Mouse (Mus musculus): ENCODE data around the gene Hif3a.
A peak's percentile ranks its signal among the peaks of the same experiment; 100 is the strongest.

The Hif3a gene

DNA sequence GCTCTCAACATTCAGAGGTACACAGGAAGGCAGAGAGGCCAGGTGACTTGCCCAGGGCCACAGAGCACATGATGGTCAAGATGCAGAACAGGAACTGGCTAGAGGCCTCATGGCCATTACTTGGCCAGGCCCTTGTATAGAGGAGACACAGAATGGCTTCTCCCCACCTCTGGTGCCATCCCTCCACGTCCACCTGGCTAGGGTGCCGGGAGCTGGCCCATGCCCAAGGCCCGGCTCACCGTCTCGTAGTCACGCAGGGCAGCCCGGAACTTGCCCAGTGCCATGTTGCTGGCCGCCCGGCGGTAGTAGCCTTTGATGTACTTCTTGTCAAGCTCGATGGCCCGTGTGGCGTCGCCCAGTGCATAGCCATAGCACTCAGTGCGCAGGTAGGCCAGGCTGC lies 40.1 kb downstream of the Hif3a start:
- no peak for DNase-seq

DNA sequence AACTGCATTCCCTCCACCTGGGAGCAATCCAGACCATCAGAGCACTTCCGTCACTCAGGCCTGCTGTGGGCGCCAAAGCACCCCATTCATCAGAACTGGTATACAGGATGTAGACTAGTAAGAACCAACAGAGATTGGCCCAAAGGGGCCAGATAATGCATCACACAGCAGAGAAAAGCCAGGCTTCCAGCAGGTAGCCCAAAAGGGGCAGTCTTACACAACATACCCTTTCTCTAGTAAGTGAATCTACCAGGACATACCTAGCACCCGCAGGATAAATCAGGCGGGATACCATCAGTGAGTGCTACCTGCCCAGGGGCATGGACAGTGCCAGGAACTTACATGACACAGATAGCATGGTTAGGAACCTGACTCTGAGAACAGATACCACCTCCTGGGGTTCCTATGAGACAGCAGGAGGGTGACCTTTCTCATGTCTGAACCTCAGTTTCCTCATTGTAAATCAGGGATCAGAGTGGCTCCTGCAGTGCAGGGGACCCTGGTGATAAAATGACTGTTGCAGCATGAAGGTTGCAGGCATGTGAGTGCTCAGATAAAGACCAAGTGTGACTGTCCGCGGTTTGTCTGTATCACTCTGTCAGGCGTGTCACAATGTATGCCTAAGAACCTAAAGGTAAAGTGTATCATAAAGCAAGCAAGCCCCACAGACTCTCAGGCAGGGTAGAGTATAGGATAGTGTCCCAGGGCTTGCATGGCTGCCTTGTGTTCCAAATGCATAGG lies 42.6 kb downstream of the Hif3a start:
- DNase-seq, result no peak

- no peak for DNase-seq
Observed at GRCm38 (mm10) chr7:17017921-17018320, 44.3 kb downstream of the Hif3a start.

DNA sequence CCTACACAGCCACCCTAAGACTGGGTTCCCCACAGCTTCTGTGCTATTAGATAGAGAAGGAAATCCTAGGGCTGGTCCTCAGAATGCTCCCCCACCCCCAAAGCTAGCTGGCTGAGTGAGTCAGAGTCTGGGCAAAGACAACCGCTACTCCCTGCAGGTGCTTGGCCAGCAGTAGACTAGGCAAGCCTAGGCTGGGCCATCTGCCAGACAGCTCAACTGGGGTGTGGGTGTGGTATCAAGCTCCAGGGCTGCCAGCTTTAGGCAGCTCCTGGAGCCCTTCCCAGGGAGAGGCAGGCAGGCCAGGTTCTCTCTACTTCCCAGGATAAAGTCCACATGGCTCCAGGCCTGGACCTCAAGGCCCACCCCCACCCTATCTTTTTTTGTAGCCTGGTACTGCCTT lies 45.2 kb downstream of the Hif3a start:
- DNase-seq, result peak; percentile 81

- no peak for DNase-seq
Observed at GRCm38 (mm10) chr7:17015381-17015780, 46.8 kb downstream of the Hif3a start.

DNA sequence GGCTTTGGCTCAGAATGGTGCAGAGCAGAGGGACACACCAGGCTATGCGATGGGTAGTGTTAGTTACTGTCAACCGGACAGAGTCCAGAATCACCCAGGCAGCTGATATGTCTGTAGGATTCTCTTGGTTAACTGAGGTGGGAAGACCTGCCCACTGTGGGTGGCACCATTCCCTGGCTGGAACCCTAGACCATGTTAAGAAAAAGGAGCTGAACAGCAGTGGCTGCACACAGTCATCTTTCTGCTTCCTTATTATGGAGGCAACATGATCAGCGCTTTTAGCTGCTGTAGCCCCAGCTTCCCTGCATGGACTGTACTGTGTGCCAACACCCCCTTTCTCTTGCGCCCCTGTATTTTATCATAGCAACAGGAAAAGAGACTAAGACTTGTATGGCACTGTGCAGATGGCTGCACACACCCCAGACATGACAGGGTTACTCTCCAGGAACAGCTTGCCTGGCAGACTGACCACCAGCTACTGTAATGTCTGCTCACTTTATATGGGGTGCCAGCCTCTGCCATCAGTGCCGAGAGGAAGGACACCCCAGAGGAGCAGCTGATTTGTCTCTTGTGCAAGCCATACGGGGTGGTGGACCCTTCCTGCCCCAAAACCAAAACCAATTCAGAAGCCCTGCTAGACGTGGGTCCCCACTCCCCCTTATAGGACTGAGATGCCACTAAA lies 50.2 kb downstream of the Hif3a start:
- no peak for DNase-seq

- no peak for DNase-seq
Observed at GRCm38 (mm10) chr7:17010010-17010347, 52.2 kb downstream of the Hif3a start.

DNA sequence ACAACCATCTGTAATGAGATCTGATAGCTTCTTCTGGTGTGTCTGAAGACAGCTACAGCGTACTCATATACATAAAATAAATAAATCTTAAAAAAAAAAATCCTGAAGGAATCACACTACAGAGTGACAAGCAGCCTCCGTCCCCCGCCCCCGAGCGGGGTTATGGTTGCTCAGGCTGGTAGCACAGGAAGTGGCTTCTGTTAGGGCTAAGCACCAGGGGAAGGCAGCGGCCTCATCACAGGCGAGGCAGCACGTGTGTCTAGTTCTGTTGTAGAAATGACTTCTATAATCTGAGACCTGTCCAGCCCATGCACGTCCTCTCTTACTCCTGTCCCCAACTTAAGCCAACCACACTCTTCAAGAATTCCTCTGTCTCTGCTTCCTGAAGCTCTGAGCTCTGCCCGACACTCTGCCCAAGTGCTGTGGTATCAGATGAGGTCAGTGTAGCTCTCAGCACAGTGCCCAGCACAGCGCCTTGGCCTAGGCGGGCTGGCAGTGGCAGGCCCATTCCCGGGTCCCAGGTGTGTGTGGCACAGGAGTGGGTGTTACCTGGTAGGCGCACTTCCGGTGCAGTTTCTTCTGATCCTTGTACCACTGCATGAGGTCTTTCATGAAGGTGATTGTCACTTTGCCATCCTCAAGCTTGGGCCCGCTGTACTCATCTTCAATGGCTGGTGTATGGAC lies 52.8 kb downstream of the Hif3a start:
- no peak for DNase-seq

DNA sequence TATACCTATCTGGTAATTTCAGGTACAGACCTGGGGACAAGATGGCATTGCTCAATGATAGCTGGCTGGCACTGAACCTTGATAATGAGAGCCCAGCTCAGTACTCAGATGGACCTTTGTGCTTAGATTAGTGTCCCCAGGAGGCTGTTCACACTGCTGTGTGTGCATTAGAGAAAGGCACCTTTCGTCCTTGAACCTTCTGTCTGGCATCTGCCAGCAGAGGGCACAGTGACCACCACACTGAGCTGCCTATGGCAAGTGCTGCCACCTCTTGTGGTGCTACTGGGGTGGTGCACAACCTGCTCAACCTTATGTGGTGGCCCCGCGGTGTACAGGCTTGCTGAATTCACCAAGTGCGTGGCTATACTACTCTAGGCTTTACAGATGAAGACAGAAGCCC lies 54.9 kb downstream of the Hif3a start:
- no peak for DNase-seq

GRCm38 (mm10) chr7:17004716-17005115 lies 57.5 kb downstream of the Hif3a start:
- DNase-seq, result no peak

DNA sequence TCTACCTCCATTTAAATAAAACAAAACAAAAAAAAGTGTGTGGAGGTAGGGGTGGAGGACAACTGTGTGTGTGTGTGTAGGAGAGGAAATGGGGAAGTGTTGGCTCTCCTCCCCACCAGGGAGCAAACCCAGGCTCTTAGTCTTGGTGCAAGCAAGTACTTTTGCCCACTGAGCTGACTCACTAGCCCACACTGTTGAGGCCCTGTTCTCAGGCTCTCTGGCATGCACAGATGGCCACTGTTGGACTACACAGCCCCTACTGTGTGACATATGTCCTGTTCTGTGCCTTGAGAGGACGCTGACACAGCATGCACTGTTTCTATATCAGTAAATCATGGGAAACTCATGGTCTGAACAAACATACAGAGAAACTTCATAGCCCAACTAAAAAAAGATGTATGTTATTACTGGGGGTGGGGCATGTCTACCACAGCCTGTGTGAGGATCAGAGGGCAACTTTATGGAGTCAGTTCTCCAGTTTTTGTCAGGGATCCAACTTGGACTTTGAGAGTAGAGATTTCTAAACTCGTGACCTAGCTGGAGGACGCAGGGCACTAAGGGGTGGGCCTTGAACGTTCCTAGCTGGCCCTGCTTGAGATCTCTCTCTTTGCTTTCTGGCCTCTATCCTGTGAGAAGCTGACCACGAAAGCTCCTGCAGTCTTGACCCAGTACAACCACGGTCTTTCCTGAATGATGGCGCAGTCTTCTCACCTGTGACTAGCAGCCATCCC lies 58.8 kb downstream of the Hif3a start:
- no peak for DNase-seq

DNA sequence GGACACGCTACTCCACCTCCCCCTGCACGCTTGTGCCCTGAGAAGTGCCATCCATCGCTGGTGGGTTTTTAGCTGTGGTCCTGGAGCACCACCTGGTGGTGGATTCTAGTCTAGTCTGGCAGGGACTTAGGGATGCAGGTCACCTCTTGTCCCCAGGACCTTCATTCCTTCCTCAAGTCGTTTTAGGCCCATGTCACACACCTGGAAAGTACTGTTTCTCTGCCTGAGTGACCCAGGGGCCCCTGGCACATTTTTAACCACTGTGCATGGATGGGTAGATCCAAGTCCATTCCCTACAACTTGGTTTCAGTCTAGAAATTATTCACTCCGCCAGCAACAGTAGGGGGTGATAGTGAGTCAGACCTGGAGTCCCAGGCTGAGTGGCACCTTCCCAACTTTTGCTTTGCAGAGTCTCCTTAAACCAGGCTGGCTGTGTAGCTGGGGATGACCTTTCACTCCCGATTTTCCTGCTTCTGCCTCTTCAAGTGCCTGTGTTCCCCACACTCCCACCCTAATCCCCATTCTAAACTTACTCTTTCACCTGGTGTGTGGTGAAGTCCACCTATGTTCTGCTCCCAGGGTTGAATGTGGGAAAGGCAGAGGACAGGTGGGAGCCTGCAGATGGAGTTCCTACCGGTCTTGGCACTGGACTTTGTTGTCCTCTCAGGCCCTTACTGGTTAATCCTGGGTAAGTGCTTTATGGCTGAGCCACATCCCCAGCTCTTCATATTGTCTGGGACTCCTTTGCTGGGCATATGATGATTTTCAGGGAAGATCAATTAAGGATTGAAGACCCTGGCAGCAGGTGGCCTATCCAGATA lies 59.6 kb downstream of the Hif3a start:
- DNase-seq, result peak; percentile 89

DNA sequence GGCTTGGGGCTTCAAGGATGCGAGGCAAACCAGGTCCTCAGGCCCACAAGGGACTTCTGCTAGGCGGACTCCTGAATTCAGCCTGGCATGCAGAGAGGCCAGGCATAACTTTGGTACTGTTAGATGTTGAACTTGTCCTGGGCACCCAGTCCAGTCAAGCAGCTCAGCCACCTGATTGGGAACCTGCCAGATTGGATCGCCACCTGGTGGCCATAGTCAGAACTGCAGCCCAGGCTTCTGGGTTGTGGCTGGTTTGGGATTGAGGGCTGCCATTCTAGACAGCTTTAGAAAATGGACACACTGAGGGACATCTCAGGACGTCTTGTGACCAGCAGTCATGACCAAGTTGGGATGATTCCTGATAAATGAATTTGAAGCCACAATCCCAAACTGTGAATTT lies 62.6 kb downstream of the Hif3a start:
- peak; percentile 89 for DNase-seq

- no peak for DNase-seq
Observed at GRCm38 (mm10) chr7:16999233-16999632, 63.0 kb downstream of the Hif3a start.

DNA sequence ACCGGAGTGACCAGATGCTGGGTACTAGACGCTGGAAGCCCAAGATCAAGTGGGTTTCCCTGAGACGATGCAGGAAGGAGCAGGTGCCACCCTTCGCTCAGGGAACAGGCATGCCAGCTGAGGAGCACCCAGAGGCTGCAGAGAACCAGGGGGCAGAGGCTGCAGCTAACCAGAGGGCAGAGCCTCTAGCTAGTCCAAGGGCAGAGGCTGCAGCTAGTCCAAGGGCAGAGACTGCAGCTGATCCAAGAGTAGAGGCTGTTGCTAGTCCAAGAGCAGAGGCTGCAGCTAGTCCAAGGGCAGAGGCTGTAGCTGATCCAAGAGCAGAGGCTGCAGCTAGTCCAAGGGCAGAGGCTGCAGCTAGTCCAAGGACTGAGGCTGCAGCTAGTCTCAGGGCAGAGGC lies 66.9 kb downstream of the Hif3a start:
- DNase-seq, result no peak

GRCm38 (mm10) chr7:16994400-16994799 lies 67.8 kb downstream of the Hif3a start:
- DNase-seq, result no peak

DNA sequence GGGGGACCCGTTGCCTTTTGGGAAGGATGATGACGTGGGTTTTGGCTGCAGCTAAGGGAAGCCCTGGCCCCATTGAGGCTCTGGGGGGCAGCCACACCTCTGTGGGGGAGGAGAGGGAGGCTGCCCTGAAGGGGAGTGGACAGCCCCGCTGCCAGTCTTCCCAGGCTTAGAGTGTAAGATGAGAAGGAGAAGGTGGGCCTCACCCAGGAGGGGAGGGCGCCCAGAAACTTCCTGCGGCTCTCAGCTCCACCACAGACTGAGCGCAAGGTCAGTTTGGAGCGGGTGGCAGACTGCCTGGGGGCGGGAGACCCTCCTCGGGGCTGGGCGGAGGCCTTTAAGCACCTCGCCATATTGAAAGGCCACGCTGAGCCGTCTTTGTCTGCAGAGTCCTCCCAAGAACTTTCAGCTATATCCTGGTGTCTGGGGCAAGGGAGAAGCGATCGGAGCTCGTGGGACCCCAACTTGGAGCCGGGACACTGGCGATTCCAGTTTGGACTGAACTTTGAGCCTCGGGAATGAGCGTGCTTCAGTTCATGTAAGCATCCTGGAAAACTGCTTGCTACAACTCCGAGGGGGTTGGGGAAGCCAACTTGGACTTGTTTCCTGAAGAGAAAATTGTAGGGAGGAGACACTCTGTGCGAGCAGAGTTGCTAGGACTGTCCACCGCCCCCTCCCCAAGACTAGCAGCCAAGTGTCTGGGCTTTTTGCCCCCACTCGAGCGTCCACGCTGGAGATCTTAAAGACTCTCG lies 68.4 kb downstream of the Hif3a start:
- DNase-seq, result peak; percentile 40

DNA sequence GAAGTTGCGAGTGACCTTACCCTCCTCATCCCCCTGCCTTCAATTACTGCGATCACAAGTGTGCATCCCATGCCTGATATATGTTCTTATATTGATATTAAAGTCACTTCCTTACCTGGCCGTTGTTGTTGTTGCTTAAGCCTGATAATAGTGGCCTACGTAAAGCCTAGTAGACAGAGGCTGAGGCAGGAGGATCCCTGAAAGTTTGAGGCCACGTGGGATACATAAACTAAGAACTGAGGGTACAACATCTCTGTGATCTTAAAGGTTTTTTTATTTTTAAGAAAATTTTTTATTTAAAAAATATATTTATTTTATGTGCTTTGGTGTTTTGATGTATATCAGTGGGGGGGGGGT lies 69.8 kb downstream of the Hif3a start, which contains the start of gene Ccdc8:
Gene Ccdc8 (plus strand): TSS at position 258 of the 357 bp plus-strand sequence.
- no peak for DNase-seq

GRCm38 (mm10) chr7:16991681-16992450 lies 70.4 kb downstream of the Hif3a start:
- DNase-seq, result no peak

- DNase-seq, result no peak
Observed at GRCm38 (mm10) chr7:16990006-16990744, 72.1 kb downstream of the Hif3a start.
